Mouse (Mus musculus): ENCODE data around the gene Eml6.

DNA sequence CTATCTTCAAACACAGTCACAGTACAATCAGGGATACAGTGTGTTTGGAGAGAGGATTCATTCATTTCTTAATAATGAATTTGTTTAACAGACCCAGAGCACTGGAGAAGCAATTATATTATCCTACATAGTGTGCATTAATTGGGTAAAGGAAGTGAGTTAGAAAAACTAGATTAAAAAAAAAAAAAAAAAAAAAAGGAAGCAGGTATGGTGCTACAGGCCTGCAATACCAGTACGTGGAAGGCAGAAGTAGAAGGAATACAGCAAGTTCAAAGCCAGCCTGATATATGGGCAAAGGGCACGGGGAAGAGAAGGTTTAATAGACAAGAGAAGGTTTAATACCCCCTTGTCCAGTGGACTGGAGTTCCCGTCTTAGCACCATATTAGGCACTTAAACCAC is 246.9 kb downstream of the Eml6 start:
- TF ChIP-seq CTCF (IDR thresholded peaks at IDR 0.05; ENCODE audit: control insufficient read depth, insufficient read depth, insufficient read length), result no peak
- TF ChIP-seq MAX (IDR thresholded peaks at IDR 0.05), result no peak
- no peak for TF ChIP-seq USF1 (IDR thresholded peaks at IDR 0.05; ENCODE audit: low read depth)
- no peak for TF ChIP-seq MYOD1 (IDR thresholded peaks at IDR 0.05; ENCODE audit: control insufficient read depth, insufficient read length, low read depth)
- TF ChIP-seq FOSL1 (IDR thresholded peaks at IDR 0.05; ENCODE audit: insufficient read depth, low read length, poor library complexity, severe bottlenecking), result no peak
- TF ChIP-seq MYOG (IDR thresholded peaks at IDR 0.05; ENCODE audit: control insufficient read depth, extremely low read depth, insufficient read length), result no peak
